Mouse (Mus musculus) thymus, adult 2 months (tissue): ENCODE results near the gene Naa80. TPM values are rescaled to one million over a fixed set of nuclear protein-coding genes. Genes with fewer than 3 reads are reported as not detected.
A peak's percentile ranks its signal among the peaks of the same experiment; 100 is the strongest.

Experiments
- DNase-seq: peaks from one replicate; pipeline ENCODE4 v3.0.0; 2021
- H3K27ac ChIP-seq: fragments of 200-500 bp; 2 replicates; pipeline ENCODE4 v1.5.1; 2012; ENCODE audit warnings: low read length, control low read depth; ENCODE audit not compliant: control insufficient read depth, insufficient read depth
- H3K27me3 ChIP-seq: fragments of 200-500 bp; 2 replicates; pipeline ENCODE4 v1.6.1; 2012; ENCODE audit warnings: mild to moderate bottlenecking, low read length, moderate library complexity, mixed read lengths; ENCODE audit not compliant: control insufficient read depth, insufficient read depth
- H3K36me3 ChIP-seq: fragments of 200-500 bp; 2 replicates; pipeline ENCODE4 v1.6.1; 2012; ENCODE audit warnings: mild to moderate bottlenecking, low read length, moderate library complexity; ENCODE audit not compliant: control insufficient read depth, insufficient read depth
- H3K4me1 ChIP-seq: fragments of 200-500 bp; replicated peaks from 2 replicates; pipeline ENCODE4 v1.6.1; 2012; ENCODE audit warnings: low read length; ENCODE audit not compliant: control insufficient read depth, insufficient read depth
- H3K4me3 ChIP-seq: fragments of 200-500 bp; 2 replicates; pipeline ENCODE4 v1.5.1; 2012; ENCODE audit warnings: mild to moderate bottlenecking, low read length, control low read depth, moderate library complexity; ENCODE audit not compliant: control insufficient read depth, insufficient read depth
- CTCF ChIP-seq: fragments of 200-500 bp; IDR thresholded peaks from 2 replicates; pipeline ENCODE4 v1.5.1; 2012; ENCODE audit warnings: mild to moderate bottlenecking, control low read depth, low read length, moderate library complexity, borderline replicate concordance; ENCODE audit not compliant: control insufficient read depth, poor library complexity, insufficient read depth; ENCODE audit errors: extremely low read depth
- POLR2A ChIP-seq: fragments of 200-500 bp; IDR thresholded peaks from 2 replicates; pipeline ENCODE4 v1.6.1; 2012; ENCODE audit warnings: mild to moderate bottlenecking, low read length, control low read depth, moderate library complexity; ENCODE audit not compliant: control insufficient read depth, poor library complexity, insufficient read depth; ENCODE audit errors: extremely low read depth
- WGBS: fragments of 180-500 bp; shearing (Covaris S2); methylation state at CpG from one replicate; pipeline ENCODE4 v1.1.7; 2018; 5-methylcytosine and 5-hydroxymethylcytosine counted together
- polyA plus RNA-seq: library from polyadenylated mRNA; depleted of rRNA; stranded (reverse); fragments of >200 nt; gene quantifications from 2 replicates; pipeline ENCODE4 v1.2.3, GENCODE M21; 2012; rRNA removed

Naa80 gene
- polyA plus RNA-seq, 1 experiment, result 103 TPM

- Histone ChIP-seq H3K27me3 (no peaks in the 10 kb centered on the region), H3K4me3 (no peak overlapping the region), H3K36me3 (no peaks in the 10 kb centered on the region), H3K27ac (peak overlapping the region; percentile 79; the same call in 1 of the 2 replicates), H3K4me1 (peaks cover 71% of the 10 kb centered on the region)
- WGBS, result 70% methylated on average over 4 of the region's 4 CpGs
- DNase-seq, result no peak
- TF ChIP-seq POLR2A (no peak), CTCF (no peak)
Observed at GRCm38 (mm10) chr9:107630576-107630975, 51.9 kb downstream of the Naa80 start.

GRCm38 (mm10) chr9:107631311-107631826 is 52.7 kb downstream of the Naa80 start:
- WGBS, result 85% methylated on average over 9 of the region's 9 CpGs
- no peaks in the 10 kb centered on the region for H3K27me3 ChIP-seq
- H3K27ac ChIP-seq, result no peak overlapping the region; the same call in 1 of the 2 replicates
- TF ChIP-seq POLR2A, result no peak
- no peak for TF ChIP-seq CTCF
- no peak for DNase-seq
- H3K4me3 ChIP-seq, result no peak overlapping the region
- H3K4me1 ChIP-seq, result peaks cover 70% of the 10 kb centered on the region
- H3K36me3 ChIP-seq, result no peaks in the 10 kb centered on the region

- peaks cover 65% of the 10 kb centered on the region for H3K4me1 ChIP-seq
- TF ChIP-seq CTCF (no peak), POLR2A (no peak)
- no peak for DNase-seq
- 96% methylated on average over 8 of the region's 8 CpGs for WGBS
- H3K27ac ChIP-seq, result 0 out of 2 replicates have a peak overlapping the region, but pooled peaks have one; percentile 0
- H3K4me3 ChIP-seq, result no peak overlapping the region
- no peaks in the 10 kb centered on the region for H3K27me3 ChIP-seq
- no peaks in the 10 kb centered on the region for H3K36me3 ChIP-seq
Observed at GRCm38 (mm10) chr9:107631861-107632260, 53.2 kb downstream of the Naa80 start.

- H3K27me3 ChIP-seq, result no peaks in the 10 kb centered on the region
- peak overlapping the region; percentile 85 for H3K4me3 ChIP-seq
- TF ChIP-seq POLR2A, result no peak
- no peak for TF ChIP-seq CTCF
- peak; percentile 22 for DNase-seq
- peaks cover 59% of the 10 kb centered on the region for H3K4me1 ChIP-seq
- peak overlapping the region; percentile 80 for H3K27ac ChIP-seq
- WGBS, result 71% methylated on average over 6 of the region's 6 CpGs
- H3K36me3 ChIP-seq, result no peaks in the 10 kb centered on the region
Observed at GRCm38 (mm10) chr9:107632478-107632877, 53.8 kb downstream of the Naa80 start.

GRCm38 (mm10) chr9:107633091-107633660 is 54.5 kb downstream of the Naa80 start:
- peaks cover 52% of the 10 kb centered on the region for H3K4me1 ChIP-seq
- no peaks in the 10 kb centered on the region for H3K27me3 ChIP-seq
- DNase-seq, result peak; percentile 88
- under 1% methylated on average over 33 of the region's 33 CpGs for WGBS
- TF ChIP-seq CTCF (no peak), POLR2A (peak; percentile 98)
- no peaks in the 10 kb centered on the region for H3K36me3 ChIP-seq
- H3K27ac ChIP-seq, result peak overlapping the region; percentile 80
- peak overlapping the region; percentile 85 for H3K4me3 ChIP-seq

Other genes starting within 250 kb of the Naa80 start
- gene Hemk1, start 240.5 kb upstream of the Naa80 start, polyA plus RNA-seq, result 23.6 and 25.5 TPM in 2 replicates
- 0.91 and 1.2 TPM in 2 replicates for gene 6430571L13Rik, start 238.3 kb upstream of the Naa80 start, polyA plus RNA-seq
- 7.7 and 8.9 TPM in 2 replicates for gene Cacna2d2, start 179.3 kb upstream of the Naa80 start, polyA plus RNA-seq
- gene Tmem115, start 44.9 kb upstream of the Naa80 start, polyA plus RNA-seq, result 49.6 and 55.7 TPM in 2 replicates
- 78.7 and 84.3 TPM in 2 replicates for gene Cyb561d2, start 36.7 kb upstream of the Naa80 start, polyA plus RNA-seq
- 74.5 and 83.5 TPM in 2 replicates for gene Nprl2, start 36.7 kb upstream of the Naa80 start, polyA plus RNA-seq
- 2.9 and 3.4 TPM in 2 replicates for gene Zmynd10, start 31.6 kb upstream of the Naa80 start, polyA plus RNA-seq
- gene Rassf1, start 27.3 kb upstream of the Naa80 start, polyA plus RNA-seq, result 48.8 and 50.8 TPM in 2 replicates
- 67.3 and 68.1 TPM in 2 replicates for gene Tusc2, start 15.6 kb upstream of the Naa80 start, polyA plus RNA-seq
- gene Hyal2, start 10.9 kb upstream of the Naa80 start, polyA plus RNA-seq, result 35.6 and 39.8 TPM in 2 replicates
- 8.3 and 10.9 TPM in 2 replicates for gene Hyal1, start 2.0 kb upstream of the Naa80 start, polyA plus RNA-seq
- gene Hyal3, start 1.9 kb downstream of the Naa80 start, polyA plus RNA-seq, result 2.4 TPM in 2 replicates
- 65.1 and 67.4 TPM in 2 replicates for gene Ifrd2, start 8.8 kb downstream of the Naa80 start, polyA plus RNA-seq
- 4.3 and 4.9 TPM in 2 replicates for gene Sema3b, start 30.3 kb downstream of the Naa80 start, polyA plus RNA-seq
- 1,154 and 1,267 TPM in 2 replicates for gene Gnai2, start 56.5 kb downstream of the Naa80 start, polyA plus RNA-seq
- 9.1 and 11.2 TPM in 2 replicates for gene Slc38a3, start 90.6 kb downstream of the Naa80 start, polyA plus RNA-seq
- 0.13 and 0.34 TPM in 2 replicates for gene Gnat1, start 100.8 kb downstream of the Naa80 start, polyA plus RNA-seq
- 35.5 and 41.3 TPM in 2 replicates for gene Sema3f, start 131.6 kb downstream of the Naa80 start, polyA plus RNA-seq
- gene Rbm5, start 192.1 kb downstream of the Naa80 start, polyA plus RNA-seq, result 176 and 197 TPM in 2 replicates